Mouse (Mus musculus) megakaryocyte-erythroid progenitor cell, adult 5-6 weeks (primary cell): ENCODE results near the gene Olfr221. TPM values are rescaled to one million over a fixed set of nuclear protein-coding genes. Genes with fewer than 3 reads are reported as not detected.

Source experiments
- ATAC-seq: replicated peaks from 2 replicates; pipeline ENCODE4 v1.8.0; 2016; ENCODE audit warnings: mild to moderate bottlenecking, inconsistent platforms; ENCODE audit not compliant: severe bottlenecking, poor library complexity, low FRiP score, low TSS enrichment
- total RNA-seq, 2 experiments: library from RNA; stranded (forward) in 1 of 2; stranded (reverse) in 1 of 2; fragments of 200-1000, 215-1000 nt in 1 of 2; fragments of >200 nt in 1 of 2; fragmentation: Nextera tagmentation in 1 of 2; gene quantifications; 2 replicates each; pipeline ENCODE4 v1.2.3; 2014 to 2017

Gene Olfr221
- total RNA-seq, 2 experiments from 2014 or later = not detected

DNA sequence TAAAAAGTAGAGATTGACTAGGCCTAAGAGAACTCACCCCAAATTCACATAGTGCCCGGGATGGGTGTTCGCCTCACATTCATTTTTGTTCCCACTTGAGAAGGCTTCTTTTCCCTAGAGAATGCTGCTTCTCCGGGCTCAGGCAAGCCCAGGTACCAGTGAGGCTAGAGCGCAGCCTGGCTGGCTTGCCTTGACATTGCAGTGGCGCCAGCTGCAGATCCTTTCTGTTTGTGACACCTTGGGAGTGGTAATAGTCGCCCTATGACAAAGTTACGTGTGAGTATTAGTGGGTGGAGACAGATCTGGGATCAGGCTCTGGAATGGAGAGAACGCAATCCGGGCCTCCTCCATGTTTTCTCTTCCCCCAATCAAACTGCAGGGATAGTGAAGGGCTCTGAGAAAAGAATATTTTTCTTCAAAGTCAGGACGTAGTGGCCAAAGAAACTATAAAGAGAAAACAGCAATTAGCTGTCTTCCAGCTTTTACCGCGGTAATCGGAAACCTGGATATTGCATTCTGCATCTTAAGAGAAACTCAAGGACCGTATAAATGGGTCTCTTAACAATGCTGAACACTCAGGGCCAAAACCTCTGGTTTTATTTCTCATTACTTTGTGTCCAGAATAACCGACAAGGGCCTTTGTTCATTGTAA is 21.6 kb downstream of the Olfr221 start, which contains the start of gene Zfp219:
TSS of gene Zfp219 (minus strand) at position 248 of the 652 bp plus-strand sequence.
- ATAC-seq = peak; percentile 57

DNA sequence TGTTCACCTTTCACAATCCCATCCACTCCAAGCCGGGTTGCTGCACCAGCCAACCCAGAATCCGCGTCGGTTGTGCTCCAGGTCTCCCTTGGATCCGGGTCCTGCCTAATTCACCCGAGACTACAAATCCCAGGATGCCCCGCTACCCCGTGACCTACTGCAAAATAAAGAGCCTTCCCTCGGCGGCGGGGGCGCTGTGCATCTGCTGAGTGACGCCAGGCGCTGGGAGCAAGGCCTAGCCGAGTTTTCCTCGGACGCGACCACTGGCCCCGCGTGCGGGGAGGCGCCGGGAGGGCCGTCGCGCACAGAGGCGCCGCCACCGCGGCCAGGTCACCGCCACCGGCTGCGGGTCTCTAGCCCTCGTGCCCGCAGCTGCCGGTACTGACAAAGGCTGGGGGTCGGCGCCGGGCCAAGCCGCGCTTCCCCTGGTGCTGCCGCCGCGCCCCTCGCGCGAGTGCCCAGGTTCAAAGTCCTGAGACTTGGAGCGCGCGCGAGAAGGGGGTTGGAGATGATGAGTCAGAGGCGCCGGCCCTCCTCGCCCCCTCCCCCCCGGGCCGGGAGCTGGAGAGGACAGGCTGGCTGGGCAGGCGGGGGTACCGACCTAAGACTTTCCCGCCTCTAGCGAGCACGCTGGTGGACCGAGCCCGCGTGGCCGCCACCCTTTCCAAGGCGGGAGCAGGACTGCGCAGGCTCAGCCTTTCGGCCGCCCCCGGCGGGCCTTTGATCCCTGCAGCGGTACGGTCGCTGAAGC is 22.5 kb downstream of the Olfr221 start:
- peak; percentile 60 for ATAC-seq

DNA sequence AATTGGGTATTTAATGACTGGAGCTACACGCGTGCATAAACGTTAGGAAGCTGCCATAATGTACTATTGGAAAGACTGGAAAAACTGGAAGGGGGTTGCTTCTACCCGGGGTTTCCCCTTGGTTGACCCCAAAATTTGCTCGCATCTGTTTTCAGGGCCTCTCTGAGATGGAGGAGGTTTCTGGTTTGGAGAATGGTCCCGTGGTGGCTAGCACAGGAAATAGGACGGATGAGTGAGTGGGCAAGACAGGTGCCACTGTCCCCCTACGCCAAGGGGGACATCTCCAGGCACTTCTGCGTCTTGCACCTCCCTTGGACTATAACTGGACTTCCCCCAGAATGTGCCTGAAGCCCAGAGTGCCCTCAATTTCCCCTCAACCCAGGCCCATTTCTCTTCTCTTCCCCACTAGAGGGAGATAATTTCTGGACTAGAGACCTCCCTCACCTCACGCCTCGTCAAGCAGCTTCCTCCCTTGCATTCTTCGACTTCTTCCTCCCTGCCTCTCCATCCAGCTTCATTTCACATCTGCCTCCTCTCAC is 23.1 kb downstream of the Olfr221 start:
- peak; percentile 25 for ATAC-seq

DNA sequence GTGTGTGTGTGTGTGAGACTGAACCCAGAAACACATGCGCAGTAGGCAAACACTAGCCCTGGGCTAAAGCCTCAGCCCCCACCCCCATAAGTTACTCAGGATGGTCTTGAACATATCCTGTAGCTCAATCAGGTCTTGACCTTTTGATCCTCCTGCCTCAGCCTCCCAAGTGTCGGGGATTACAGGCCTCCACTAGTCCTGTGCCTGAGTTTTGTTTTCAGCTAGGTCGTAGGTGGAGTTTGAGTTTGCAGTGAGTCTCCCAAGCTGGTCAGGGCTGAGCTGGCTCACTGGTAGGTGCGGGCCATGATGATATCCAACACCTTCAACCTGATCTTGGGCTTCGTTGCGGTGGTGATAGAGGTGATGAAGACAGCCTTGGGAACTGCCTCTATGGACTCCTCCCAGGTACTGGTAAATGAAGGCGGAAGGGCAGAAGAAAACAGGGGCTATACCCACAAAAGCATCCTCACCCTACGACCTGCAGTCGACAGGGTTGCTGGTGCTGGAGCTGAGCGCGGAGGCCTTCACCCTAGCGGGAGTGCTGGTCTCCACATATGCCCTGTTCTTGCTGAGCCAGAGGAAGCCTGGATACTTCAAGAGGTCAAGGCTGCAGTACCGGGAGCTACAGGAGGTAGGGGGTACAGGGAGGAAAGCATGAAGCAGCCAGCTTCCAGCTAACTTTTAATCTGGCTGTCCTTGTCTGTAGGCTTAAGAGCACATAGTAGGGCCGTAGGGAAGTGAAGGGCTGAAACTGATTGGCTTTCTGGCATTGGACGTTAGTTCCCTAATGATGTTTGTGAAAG is 23.8 kb downstream of the Olfr221 start:
- no peak for ATAC-seq

DNA sequence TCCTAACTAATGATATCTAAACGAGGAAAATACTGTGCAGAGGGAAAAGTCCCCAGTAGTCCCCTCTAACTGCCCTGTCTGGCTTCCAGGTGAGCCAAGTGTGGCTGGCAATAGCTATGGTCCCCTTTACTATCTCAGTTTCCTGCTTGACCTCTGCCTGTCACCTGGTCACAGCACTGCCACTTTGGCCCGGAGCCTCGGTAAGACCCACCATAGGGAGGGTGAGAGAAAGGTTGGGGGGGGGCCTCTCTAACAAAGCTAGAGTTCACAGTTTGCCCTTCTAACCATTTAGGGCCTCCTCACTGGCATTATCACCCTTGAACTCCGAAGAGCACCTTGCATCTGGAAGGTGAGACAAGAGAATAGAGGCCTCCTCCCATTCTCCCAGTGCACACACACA is 24.6 kb downstream of the Olfr221 start:
- no peak for ATAC-seq

DNA sequence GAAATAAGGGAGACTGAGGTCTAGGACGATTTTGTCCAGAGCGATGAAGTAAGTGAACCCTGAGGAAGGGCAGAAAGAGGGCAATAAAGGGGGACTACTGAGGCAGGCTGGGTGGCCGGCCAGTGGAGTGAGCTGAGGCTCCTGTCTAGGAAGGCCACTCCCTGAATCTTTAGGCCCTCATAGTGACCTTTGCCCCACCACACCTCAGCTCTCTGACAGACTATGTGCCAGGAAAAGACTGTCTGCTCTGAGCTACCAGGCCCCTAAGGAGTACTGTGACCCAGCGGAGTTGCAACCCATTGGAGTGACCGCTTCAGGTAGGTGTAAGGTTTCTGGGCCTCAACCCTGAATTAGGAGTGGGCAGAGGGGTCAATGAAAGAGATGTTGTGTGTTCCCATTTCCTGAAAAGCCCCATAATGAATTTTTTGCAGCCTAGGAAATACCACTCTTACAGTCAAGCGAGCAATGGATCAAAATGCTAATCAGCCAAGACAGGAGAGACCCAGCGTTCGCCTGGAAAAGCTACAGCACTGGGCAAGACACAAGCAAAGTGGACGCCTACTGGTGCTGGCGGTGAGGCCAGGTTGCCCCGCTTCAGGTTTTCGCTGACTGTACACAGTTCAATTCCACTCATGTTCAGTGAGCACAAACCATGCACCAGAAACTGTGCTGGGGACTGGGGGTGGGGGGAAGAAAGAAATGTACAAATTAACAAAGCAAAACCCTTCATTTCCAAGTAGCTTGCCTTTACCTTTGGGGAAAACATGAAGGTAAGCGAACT is 25.4 kb downstream of the Olfr221 start:
- no peak for ATAC-seq

DNA sequence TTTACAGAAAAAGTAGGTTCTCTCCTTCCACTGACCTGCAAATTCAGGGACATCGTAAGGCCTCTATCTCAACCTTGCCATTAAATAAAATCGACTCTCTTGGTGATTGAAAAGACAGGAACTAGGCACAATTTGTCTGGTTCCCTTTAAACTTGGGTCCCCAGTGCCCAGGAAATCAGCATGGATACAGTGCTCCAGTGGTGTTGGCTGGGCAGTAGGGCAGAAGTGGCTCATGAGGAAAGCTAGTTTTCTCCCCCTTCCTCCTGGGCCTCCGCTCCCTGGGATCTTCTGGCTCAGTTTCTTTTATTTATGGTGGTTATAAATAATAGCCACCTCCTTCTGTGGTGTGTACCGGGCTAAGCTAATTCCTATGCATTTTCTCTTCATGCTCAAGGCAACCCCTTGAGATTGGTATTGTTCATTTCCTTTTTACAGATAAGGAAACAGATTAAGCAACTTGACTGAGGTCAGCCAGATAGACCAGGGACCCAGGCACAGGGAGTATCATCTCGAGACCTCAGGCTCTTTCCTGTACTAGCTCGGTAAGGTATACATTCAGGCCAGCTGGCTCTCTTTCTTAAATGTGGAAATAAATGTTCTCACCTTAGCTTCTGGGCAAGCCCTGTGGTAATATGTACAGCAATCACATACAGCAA is 26.7 kb downstream of the Olfr221 start, which contains the start of gene Tmem253:
TSS of gene Tmem253 (plus strand) at position 214 of the 656 bp plus-strand sequence.
- ATAC-seq = no peak

DNA sequence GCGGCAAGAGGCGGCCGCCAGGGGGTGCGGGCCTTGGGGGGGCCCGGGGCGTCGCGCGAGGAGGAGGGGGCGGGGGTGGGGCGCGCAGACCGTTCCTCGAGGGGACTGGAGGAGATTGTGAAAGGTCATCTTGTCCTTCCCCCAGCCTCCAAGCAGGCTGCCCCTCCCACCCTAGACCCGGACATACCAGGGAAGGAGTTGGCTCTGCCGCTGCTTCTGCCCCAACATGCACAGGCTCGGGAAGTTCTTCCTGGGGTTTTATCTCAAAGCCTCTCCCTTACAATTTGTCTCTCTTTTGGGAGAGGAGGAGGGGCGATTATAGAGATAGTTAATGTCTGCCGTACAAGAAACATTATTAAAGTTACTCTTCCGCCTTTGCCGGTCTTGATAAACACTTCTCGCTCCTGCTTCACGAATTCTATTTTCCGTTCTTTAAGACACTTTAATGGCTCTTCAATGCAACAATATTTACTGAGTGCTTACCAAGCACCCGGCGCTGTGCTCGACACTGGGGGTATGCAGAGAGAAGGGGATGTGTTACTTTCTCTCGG is 27.4 kb downstream of the Olfr221 start:
- ATAC-seq = 0 out of 2 replicates have a peak, but pooled peaks have one; percentile 29

DNA sequence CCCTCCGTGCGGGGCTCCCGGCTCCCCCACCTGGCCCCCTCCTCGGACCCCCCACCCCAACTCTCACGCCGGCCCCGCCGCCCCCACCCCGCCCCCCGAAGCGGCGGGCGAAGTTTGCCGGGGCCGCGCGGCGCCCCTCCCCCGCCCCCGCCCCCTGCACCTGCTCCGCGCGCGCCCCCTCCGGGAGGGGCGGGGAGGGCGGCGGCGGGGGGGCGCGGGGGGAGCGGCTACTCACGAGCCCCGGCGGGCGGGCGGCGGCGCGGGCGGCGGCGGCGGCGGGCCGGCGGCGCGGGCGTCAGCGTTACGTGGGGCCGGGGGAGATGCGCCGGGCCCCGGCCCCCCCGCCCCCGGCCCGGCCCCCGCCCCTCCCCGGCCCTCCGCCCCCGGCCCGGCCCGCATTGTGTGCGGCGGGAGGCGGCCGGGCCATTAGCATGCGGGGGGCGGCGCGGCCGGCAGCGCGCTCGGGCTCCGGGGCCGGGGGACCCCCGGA is 27.9 kb downstream of the Olfr221 start:
- no peak for ATAC-seq

DNA sequence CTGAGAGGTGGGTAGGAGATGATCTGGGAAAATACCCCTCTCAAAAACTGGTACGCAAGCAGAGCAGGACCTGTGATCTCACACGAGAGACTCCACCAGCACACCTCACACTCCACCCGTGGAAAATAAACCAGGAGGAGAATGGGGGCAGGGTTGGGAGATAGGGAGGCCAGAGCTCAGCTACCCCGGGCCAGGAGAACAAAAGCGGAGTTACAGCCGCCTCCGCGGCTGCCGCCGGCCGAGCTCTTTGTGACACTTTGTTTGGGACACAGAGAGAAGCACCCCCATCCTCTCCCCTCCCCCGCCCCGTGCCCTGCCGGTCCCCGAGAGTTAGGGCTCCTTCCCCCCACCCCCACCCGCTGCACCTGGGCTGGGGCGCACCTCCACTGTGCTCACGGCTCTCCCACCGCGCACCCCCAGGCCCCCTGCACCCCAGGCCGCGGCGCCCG is 28.5 kb downstream of the Olfr221 start:
- no peak for ATAC-seq

DNA sequence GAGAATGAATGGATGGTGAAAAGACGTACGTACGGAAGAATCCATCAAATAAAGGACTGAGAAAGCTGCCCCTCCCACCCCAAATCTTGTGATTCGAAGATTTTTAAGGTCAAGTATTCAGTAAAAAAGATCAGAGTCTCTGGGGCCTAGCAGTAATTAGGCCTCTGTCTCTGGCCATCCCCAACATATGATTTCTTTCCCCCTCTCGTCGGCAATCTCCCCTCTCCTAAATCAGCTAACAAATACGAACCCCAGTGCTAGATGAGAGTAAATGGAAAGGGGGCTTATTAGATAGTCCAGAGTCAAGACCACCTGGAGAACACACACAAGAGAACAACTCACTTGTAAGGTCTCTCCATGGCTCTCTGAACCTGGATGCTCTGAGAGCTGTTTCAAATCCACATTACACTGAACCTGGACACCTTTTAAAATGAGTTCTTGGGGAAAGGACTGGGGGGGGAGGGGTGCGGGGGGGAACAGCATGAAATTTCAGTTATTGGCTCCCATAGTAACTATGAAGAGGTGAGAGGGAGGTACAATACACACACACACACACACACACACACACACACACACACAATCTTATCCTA is 29.1 kb downstream of the Olfr221 start:
- ATAC-seq = no peak

DNA sequence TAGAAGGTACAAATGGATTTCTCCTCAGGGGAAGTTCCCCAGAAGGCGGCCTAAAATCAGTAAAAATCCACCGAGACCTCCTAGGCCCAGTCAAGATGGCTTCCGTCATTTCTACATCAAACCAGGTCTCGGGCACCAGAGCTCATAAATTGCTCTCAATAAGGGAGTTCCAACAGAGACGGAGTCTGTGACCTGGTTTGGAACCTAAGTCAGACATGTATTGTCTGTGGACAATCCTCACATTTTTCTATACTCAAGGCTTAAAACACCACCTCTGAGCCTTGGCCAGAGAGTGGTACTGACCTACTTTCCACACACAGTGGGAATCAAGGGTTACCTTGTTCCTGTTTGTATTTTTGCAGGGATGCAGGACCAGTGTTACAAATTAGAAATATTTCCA is 29.7 kb downstream of the Olfr221 start:
- no peak for ATAC-seq

DNA sequence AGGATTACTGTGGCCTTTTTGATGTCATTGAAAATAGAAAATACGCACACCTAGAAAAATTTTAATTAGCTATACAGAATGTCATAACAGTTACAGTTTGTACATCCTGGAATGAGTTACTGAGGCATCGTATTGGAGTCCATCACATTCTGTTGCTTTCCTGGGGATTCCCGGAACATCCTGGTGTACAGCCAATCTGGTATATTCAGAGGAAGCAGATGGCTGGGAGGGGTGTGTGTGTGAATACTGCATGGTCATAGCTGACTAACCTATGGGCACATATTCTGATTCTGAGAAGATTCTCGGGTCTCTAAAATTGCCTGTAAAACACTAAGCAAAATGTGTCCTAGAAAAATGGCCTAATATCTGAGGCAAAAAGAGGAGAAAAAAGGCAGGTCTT is 30.2 kb downstream of the Olfr221 start:
- no peak for ATAC-seq

DNA sequence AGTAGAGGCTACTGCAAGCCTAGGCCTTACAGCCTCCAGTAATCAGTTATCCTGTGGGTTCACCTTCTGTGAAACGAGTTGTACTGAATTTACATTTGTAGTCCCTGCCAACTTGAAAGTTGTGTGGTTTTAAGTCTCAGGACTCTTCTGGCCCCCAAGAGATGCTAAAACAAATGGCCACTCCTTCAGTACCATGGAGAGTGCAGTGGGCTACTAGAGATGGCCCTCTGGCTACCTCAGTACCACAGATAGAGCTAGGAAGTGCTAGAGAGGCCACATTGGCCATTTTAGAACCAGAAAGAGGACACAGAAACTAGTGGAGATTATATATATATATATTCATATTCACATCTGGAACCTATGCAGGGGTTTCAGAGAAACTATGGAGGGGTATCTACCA is 30.6 kb downstream of the Olfr221 start:
- ATAC-seq = no peak

DNA sequence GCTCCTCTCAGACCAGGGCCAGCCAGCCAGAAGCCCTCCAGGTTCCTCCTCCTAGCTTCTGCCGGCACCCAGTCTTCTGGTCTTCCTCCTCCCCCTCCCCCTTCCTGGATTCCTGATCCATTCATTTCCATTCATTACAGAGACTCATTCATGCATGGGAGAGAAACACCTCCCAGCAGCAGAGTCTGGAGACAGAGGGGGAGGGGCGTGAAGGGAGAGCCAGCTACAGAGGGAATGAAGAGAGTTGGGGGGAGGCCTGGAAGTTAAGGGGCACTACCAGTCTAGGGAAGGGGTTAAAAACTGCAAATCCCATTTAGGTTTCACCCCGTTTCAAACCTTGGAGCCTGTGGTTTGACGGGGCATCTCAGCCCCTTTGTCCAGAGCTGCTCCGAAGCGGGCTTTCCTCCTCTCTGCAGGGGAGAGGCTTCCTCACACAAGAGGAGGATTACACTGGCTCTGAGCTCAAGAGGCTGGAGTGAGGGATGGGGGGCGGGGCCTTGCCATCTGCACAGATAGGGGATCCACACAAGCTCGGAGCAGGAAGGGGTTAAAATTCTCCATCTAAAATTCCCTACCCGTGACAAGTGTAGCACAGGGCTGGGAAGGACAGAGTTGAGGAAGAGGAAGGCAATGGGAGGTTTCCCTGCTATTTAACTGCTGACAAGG is 31.7 kb downstream of the Olfr221 start:
- ATAC-seq = no peak

DNA sequence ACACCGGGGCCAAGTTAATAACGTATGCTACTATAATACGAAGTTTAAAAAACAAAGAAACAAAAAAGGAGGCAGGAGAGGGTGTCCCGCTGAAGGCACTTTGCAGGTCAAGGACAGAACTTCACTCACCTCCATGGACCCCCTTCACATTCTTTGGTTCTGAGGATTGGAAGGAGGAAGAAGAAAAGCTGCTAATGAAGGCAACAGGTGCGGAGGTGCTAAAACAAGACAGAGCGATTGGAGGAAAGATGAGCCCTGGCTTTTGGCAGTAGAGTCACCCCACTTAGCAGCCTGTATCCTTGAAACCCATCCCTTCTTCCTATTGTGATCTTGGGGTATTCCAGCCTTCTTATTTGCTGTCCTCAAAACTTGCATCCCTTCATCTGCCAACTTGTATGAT is 32.4 kb downstream of the Olfr221 start:
- no peak for ATAC-seq

DNA sequence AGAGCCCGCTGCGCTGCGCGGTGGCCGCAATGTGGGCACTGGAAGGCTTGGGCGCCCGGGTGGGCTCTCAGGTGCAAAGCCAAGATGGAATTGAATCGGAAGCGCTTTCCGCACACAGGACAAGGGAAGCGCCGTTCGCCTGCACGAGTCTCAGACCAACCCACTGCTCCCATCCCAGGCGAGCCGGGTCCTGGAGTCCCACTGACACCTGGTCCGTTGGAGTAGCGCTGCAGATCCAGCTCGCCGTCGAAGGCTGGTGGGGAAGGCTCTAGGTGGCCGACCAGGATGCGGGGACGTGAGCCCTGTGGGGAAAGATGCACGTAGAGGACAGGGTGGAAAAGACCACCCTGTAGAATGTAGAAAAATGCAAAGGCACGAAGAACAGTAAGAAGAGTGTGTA is 32.9 kb downstream of the Olfr221 start:
- ATAC-seq = no peak
